Mouse (Mus musculus) bone marrow macrophage, adult 2 months (primary cell): ENCODE results near the gene Pex26. TPM values are rescaled to one million over a fixed set of nuclear protein-coding genes. Genes with fewer than 3 reads are reported as not detected.
A peak's percentile ranks its signal among the peaks of the same experiment; 100 is the strongest.

ENCODE experiments used
- H3K27ac ChIP-seq: 2 replicates; pipeline ENCODE4 v1.5.1; 2012; ENCODE audit warnings: low read depth, low read length; ENCODE audit not compliant: insufficient read depth
- H3K4me1 ChIP-seq: 2 replicates; pipeline ENCODE4 v1.6.1; 2012; ENCODE audit warnings: low read length; ENCODE audit not compliant: control insufficient read depth, insufficient read depth
- H3K4me3 ChIP-seq: 2 replicates; pipeline ENCODE4 v1.5.1; 2012; ENCODE audit warnings: mild to moderate bottlenecking, low read length, moderate library complexity; ENCODE audit not compliant: insufficient read depth
- CTCF ChIP-seq: IDR thresholded peaks from 2 replicates; pipeline ENCODE4 v1.5.1; 2012; ENCODE audit warnings: low read depth, mild to moderate bottlenecking, low read length, moderate library complexity
- POLR2A ChIP-seq: IDR thresholded peaks from 2 replicates; pipeline ENCODE4 v1.6.1; 2012; ENCODE audit warnings: mild to moderate bottlenecking, low read depth, low read length, borderline replicate concordance
- polyA plus RNA-seq: library from polyadenylated mRNA; stranded (reverse); fragments of >200 nt; gene quantifications from 2 replicates; pipeline ENCODE4 v1.2.4, GENCODE M21; 2012; ENCODE audit not compliant: missing spikeins, insufficient read depth, insufficient read length

Gene Pex26
- polyA plus RNA-seq, 1 experiment = 5.2 TPM

- Histone ChIP-seq H3K4me1 (no peaks in the 10 kb centered on the region), H3K27ac (no peak overlapping the region), H3K4me3 (no peak overlapping the region)
- no peak for TF ChIP-seq CTCF
- TF ChIP-seq POLR2A = no peak
Observed at GRCm38 (mm10) chr6:121202026-121202425, 18.6 kb downstream of the Pex26 start.

DNA sequence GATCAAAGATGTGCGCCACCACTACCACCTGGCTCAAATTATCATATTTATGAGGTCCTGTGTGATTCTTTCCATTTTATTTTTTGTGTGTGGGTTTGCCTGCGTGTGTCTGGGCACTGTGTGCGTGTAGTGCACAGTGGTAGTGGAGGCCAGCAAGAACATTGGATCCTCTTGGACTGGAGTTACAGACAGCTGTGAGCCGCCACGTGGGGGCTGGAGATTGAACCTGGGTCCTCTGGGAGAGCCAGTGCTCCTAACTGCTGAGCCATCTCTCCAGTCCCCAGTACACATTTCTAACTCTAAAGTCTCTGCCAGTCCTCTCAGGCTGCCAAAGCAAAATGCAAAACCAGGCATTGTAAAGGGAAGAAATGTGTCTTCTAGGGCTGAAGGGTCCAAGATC, 23.0 kb downstream of the Pex26 start:
- Histone ChIP-seq H3K4me3 (no peak overlapping the region), H3K4me1 (no peaks in the 10 kb centered on the region), H3K27ac (no peak overlapping the region)
- TF ChIP-seq POLR2A (no peak), CTCF (no peak)

GRCm38 (mm10) chr6:121209584-121209983, 26.1 kb downstream of the Pex26 start:
- TF ChIP-seq CTCF (no peak), POLR2A (no peak)
- Histone ChIP-seq H3K4me1 (peaks cover 3% of the 10 kb centered on the region; the same call in 1 of the 2 replicates), H3K27ac (no peak overlapping the region), H3K4me3 (no peak overlapping the region)

- Histone ChIP-seq H3K4me1 (peaks cover 8% of the 10 kb centered on the region), H3K27ac (no peak within 1 kb of the TSS), H3K4me3 (peak within 1 kb of the TSS; percentile 6; the same call in 1 of the 2 replicates)
- TF ChIP-seq CTCF = no peak
- no peak for TF ChIP-seq POLR2A
Observed at GRCm38 (mm10) chr6:121210149-121210925, 26.9 kb downstream of the Pex26 start, which contains the start of gene Tuba8. TSS of gene Tuba8 (plus strand) at chr6:121210696.

DNA sequence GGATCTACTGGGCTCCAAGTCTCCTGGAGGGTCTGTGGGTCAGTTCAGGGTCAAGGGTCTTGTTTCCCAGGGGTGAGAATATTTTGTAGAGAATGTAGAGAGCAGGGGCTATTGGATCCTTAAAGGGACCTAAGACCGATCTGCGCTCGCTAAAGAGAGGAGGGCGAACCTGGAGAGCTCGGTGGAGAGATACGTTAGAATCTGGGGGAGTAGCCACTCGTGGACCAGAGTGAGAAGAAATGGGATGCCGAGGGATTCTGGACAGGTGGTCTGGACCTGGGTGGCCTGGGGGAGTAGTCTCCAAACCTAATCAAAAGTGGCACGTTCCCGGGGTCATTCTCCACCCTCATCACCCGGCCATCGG, 27.4 kb downstream of the Pex26 start:
- Histone ChIP-seq H3K4me3 (peak overlapping the region; percentile 6; the same call in 1 of the 2 replicates), H3K4me1 (peaks cover 14% of the 10 kb centered on the region), H3K27ac (no peak overlapping the region)
- TF ChIP-seq POLR2A (no peak), CTCF (no peak)

GRCm38 (mm10) chr6:121211743-121212142, 28.3 kb downstream of the Pex26 start:
- H3K4me1 ChIP-seq = peaks cover 15% of the 10 kb centered on the region
- H3K27ac ChIP-seq = no peak overlapping the region
- no peak for TF ChIP-seq CTCF
- no peak for TF ChIP-seq POLR2A
- H3K4me3 ChIP-seq = no peak overlapping the region

GRCm38 (mm10) chr6:121212988-121213387, 29.5 kb downstream of the Pex26 start:
- H3K4me3 ChIP-seq = no peak overlapping the region
- no peak for TF ChIP-seq POLR2A
- TF ChIP-seq CTCF = no peak
- H3K27ac ChIP-seq = no peak overlapping the region
- H3K4me1 ChIP-seq = peaks cover 15% of the 10 kb centered on the region

- Histone ChIP-seq H3K4me1 (peaks cover 15% of the 10 kb centered on the region), H3K4me3 (no peak overlapping the region), H3K27ac (no peak overlapping the region)
- TF ChIP-seq POLR2A (no peak), CTCF (no peak)
Observed at GRCm38 (mm10) chr6:121214221-121214620, 30.8 kb downstream of the Pex26 start.

GRCm38 (mm10) chr6:121214667-121215330, 31.3 kb downstream of the Pex26 start:
- TF ChIP-seq CTCF (no peak), POLR2A (no peak)
- H3K4me1 ChIP-seq = peaks cover 15% of the 10 kb centered on the region
- H3K4me3 ChIP-seq = no peak overlapping the region
- H3K27ac ChIP-seq = no peak overlapping the region

- TF ChIP-seq POLR2A = no peak
- H3K27ac ChIP-seq = no peak overlapping the region
- peaks cover 15% of the 10 kb centered on the region for H3K4me1 ChIP-seq
- H3K4me3 ChIP-seq = no peak overlapping the region
Observed at GRCm38 (mm10) chr6:121215336-121215735, 31.9 kb downstream of the Pex26 start.
